Mouse (Mus musculus) CH12.LX (cell line): ENCODE data around the gene Nom1. TPM values are rescaled to one million over a fixed set of nuclear protein-coding genes. Genes with fewer than 3 reads are reported as not detected.

Experiments used
- DNase-seq: peaks from one replicate; pipeline ENCODE4 v3.0.0-alpha.2; 2013; ENCODE audit errors: extremely low read depth
- H3K27ac ChIP-seq: 2 replicates; pipeline ENCODE4 v1.5.1; 2012; ENCODE audit warnings: low read depth, mild to moderate bottlenecking, control low read depth, moderate library complexity; ENCODE audit not compliant: insufficient read depth
- H3K27me3 ChIP-seq: replicated peaks from 2 replicates; pipeline ENCODE3; 2012; ENCODE audit warnings: inconsistent platforms
- H3K36me3 ChIP-seq, 2 experiments: replicated peaks in 1 of 2; 2 replicates each; pipeline versions ENCODE3 to v1.6.1; 2012; ENCODE audit warnings: inconsistent platforms in 1 of 2, low read length in 1 of 2, mild to moderate bottlenecking in 1 of 2, mixed read lengths in 1 of 2, moderate library complexity in 1 of 2; ENCODE audit not compliant: control insufficient read depth in 1 of 2, insufficient read depth in 1 of 2
- H3K4me1 ChIP-seq, 2 experiments: 2 replicates each; pipeline ENCODE4 v1.6.1; 2012; ENCODE audit warnings: inconsistent platforms in 1 of 2, moderate library complexity in 1 of 2; ENCODE audit not compliant: insufficient read depth in 2 of 2, control insufficient read depth in 1 of 2
- H3K4me2 ChIP-seq: 2 replicates; pipeline ENCODE4 v1.6.1; 2012; ENCODE audit warnings: low read depth, mild to moderate bottlenecking, control low read depth; ENCODE audit not compliant: poor library complexity, insufficient read depth, severe bottlenecking
- H3K4me3 ChIP-seq, 3 experiments: fragments of 150-350 bp in 1 of 3; sonication (generic) in 1 of 3; replicated peaks in 1 of 3; 2 replicates each; pipeline versions ENCODE3 to v1.5.1; 2011 to 2012; ENCODE audit warnings: low read depth in 2 of 3, low read length in 2 of 3, mild to moderate bottlenecking in 2 of 3, moderate library complexity in 2 of 3, control low read depth in 1 of 3, improper control_type of control experiment in 1 of 3, inconsistent platforms in 1 of 3, mixed read lengths in 1 of 3; ENCODE audit not compliant: poor library complexity in 1 of 3
- H3K79me2 ChIP-seq: replicated peaks from 2 replicates; pipeline ENCODE4 v1.6.1; 2012; ENCODE audit warnings: mild to moderate bottlenecking, moderate library complexity; ENCODE audit not compliant: control insufficient read depth, poor library complexity, insufficient read depth, severe bottlenecking; ENCODE audit errors: extremely low read depth
- H3K9ac ChIP-seq: 2 replicates; pipeline ENCODE4 v1.6.1; 2012; ENCODE audit warnings: low read depth, mild to moderate bottlenecking, control low read depth, moderate library complexity; ENCODE audit not compliant: insufficient read depth
- H3K9me3 ChIP-seq: replicated peaks from 2 replicates; pipeline ENCODE3; 2012; ENCODE audit warnings: low read length, inconsistent platforms, mixed read lengths
- BHLHE40 ChIP-seq: IDR thresholded peaks from 2 replicates; pipeline ENCODE4 v1.6.1; 2011; ENCODE audit warnings: mild to moderate bottlenecking, low read depth, low read length, improper control_type of control experiment
- CHD1 ChIP-seq: IDR thresholded peaks from 2 replicates; pipeline ENCODE4 v1.6.1; 2012; ENCODE audit warnings: low read depth, low read length, improper control_type of control experiment, inconsistent platforms
- CHD2 ChIP-seq: IDR thresholded peaks from 2 replicates; pipeline ENCODE4 v1.6.1; 2011; ENCODE audit warnings: low read length, improper control_type of control experiment
- CTCF ChIP-seq, 2 experiments: IDR thresholded peaks in 1 of 2; conservative IDR thresholded peaks in 1 of 2; 2 replicates each; pipeline ENCODE4 v1.5.1; 2011 to 2012; ENCODE audit warnings: low read depth in 2 of 2, low read length in 2 of 2, improper control_type of control experiment in 1 of 2, inconsistent platforms in 1 of 2, mild to moderate bottlenecking in 1 of 2, moderate library complexity in 1 of 2
- E2F4 ChIP-seq: IDR thresholded peaks from 2 replicates; pipeline ENCODE4 v1.6.1; 2011; ENCODE audit warnings: low read depth, low read length, improper control_type of control experiment; ENCODE audit not compliant: insufficient replicate concordance
- ELF1 ChIP-seq: IDR thresholded peaks from 2 replicates; pipeline ENCODE4 v1.6.1; 2014; ENCODE audit warnings: low read depth, mild to moderate bottlenecking, inconsistent platforms, low read length, improper control_type of control experiment
- EP300 ChIP-seq: IDR thresholded peaks from 2 replicates; pipeline ENCODE4 v1.6.1; 2011; ENCODE audit warnings: low read length, improper control_type of control experiment
- ETS1 ChIP-seq: conservative IDR thresholded peaks from 2 replicates; pipeline ENCODE4 v1.6.1; 2012; ENCODE audit warnings: low read depth, mild to moderate bottlenecking, inconsistent platforms, low read length, improper control_type of control experiment, moderate library complexity
- GABPA ChIP-seq: IDR thresholded peaks from 2 replicates; pipeline ENCODE4 v1.6.1; 2012; ENCODE audit warnings: low read depth, low read length, improper control_type of control experiment, inconsistent platforms; ENCODE audit not compliant: insufficient replicate concordance
- HCFC1 ChIP-seq: IDR thresholded peaks from 2 replicates; pipeline ENCODE4 v1.6.1; 2012; ENCODE audit warnings: low read depth, mild to moderate bottlenecking, inconsistent platforms, low read length, improper control_type of control experiment
- IRF4 ChIP-seq: IDR thresholded peaks from 2 replicates; pipeline ENCODE4 v1.6.1; 2014; ENCODE audit warnings: low read depth, mild to moderate bottlenecking, inconsistent platforms, low read length, improper control_type of control experiment
- JUN ChIP-seq: IDR thresholded peaks from 2 replicates; pipeline ENCODE4 v1.6.1; 2011; ENCODE audit warnings: low read depth, mild to moderate bottlenecking, low read length, improper control_type of control experiment, moderate library complexity; ENCODE audit not compliant: insufficient read depth
- JUND ChIP-seq: conservative IDR thresholded peaks from 2 replicates; pipeline ENCODE4 v1.6.1; 2011; ENCODE audit warnings: low read depth, low read length, improper control_type of control experiment
- KAT2A ChIP-seq: IDR thresholded peaks from 2 replicates; pipeline ENCODE4 v1.6.1; 2012; ENCODE audit warnings: low read length, improper control_type of control experiment, inconsistent platforms; ENCODE audit not compliant: insufficient replicate concordance
- MAFK ChIP-seq: IDR thresholded peaks from 2 replicates; pipeline ENCODE4 v1.6.1; 2011; ENCODE audit warnings: low read length, improper control_type of control experiment; ENCODE audit not compliant: insufficient replicate concordance
- MAX ChIP-seq: IDR thresholded peaks from 2 replicates; pipeline ENCODE4 v1.6.1; 2011; ENCODE audit warnings: low read length, improper control_type of control experiment
- MAZ ChIP-seq: IDR thresholded peaks from 2 replicates; pipeline ENCODE4 v1.6.1; 2012; ENCODE audit warnings: low read depth, mild to moderate bottlenecking, inconsistent platforms, low read length, improper control_type of control experiment, moderate library complexity
- MEF2A ChIP-seq: IDR thresholded peaks from 2 replicates; pipeline ENCODE4 v1.6.1; 2014; ENCODE audit warnings: low read depth, mild to moderate bottlenecking, inconsistent platforms, low read length, improper control_type of control experiment, borderline replicate concordance
- MXI1 ChIP-seq: IDR thresholded peaks from 2 replicates; pipeline ENCODE4 v1.6.1; 2011; ENCODE audit warnings: mild to moderate bottlenecking, low read depth, low read length, improper control_type of control experiment
- MYC ChIP-seq: IDR thresholded peaks from 2 replicates; pipeline ENCODE4 v1.6.1; 2011; ENCODE audit warnings: low read depth, mild to moderate bottlenecking, improper control_type of control experiment, low read length
- NELFE ChIP-seq: IDR thresholded peaks from 2 replicates; pipeline ENCODE4 v1.6.1; 2011; ENCODE audit warnings: low read depth, low read length, improper control_type of control experiment
- NRF1 ChIP-seq: IDR thresholded peaks from 2 replicates; pipeline ENCODE4 v1.6.1; 2014; ENCODE audit warnings: low read depth, mild to moderate bottlenecking, inconsistent platforms, low read length, improper control_type of control experiment, moderate library complexity
- PAX5 ChIP-seq: IDR thresholded peaks from 2 replicates; pipeline ENCODE4 v1.6.1; 2012; ENCODE audit warnings: low read length, inconsistent platforms, mixed read lengths
- POLR2A ChIP-seq: IDR thresholded peaks from 2 replicates; pipeline ENCODE4 v1.6.1; 2011; ENCODE audit warnings: low read depth, mild to moderate bottlenecking, improper control_type of control experiment, low read length
- POLR2AphosphoS2 ChIP-seq: IDR thresholded peaks from 2 replicates; pipeline ENCODE4 v1.6.1; 2011; ENCODE audit warnings: low read depth, low read length, improper control_type of control experiment
- RAD21 ChIP-seq: IDR thresholded peaks from 2 replicates; pipeline ENCODE4 v1.6.1; 2011; ENCODE audit warnings: low read depth, mild to moderate bottlenecking, low read length, improper control_type of control experiment, moderate library complexity
- RCOR1 ChIP-seq: conservative IDR thresholded peaks from 2 replicates; pipeline ENCODE4 v1.6.1; 2012; ENCODE audit warnings: low read depth, mild to moderate bottlenecking, inconsistent platforms, low read length, improper control_type of control experiment
- SIN3A ChIP-seq: IDR thresholded peaks from 2 replicates; pipeline ENCODE4 v1.6.1; 2012; ENCODE audit warnings: low read length, improper control_type of control experiment, inconsistent platforms
- SMC3 ChIP-seq: IDR thresholded peaks from 2 replicates; pipeline ENCODE4 v1.6.1; 2011; ENCODE audit warnings: low read depth, low read length, improper control_type of control experiment
- TBP ChIP-seq: conservative IDR thresholded peaks from 2 replicates; pipeline ENCODE4 v1.6.1; 2011; ENCODE audit warnings: low read depth, low read length, improper control_type of control experiment
- TCF12 ChIP-seq: IDR thresholded peaks from 2 replicates; pipeline ENCODE4 v1.6.1; 2014; ENCODE audit warnings: low read depth, mild to moderate bottlenecking, inconsistent platforms, low read length, improper control_type of control experiment
- UBTF ChIP-seq: IDR thresholded peaks from 2 replicates; pipeline ENCODE4 v1.6.1; 2012; ENCODE audit warnings: low read depth, mild to moderate bottlenecking, inconsistent platforms, low read length, improper control_type of control experiment, moderate library complexity
- USF1 ChIP-seq: IDR thresholded peaks from 2 replicates; pipeline ENCODE4 v1.6.1; 2014; ENCODE audit warnings: low read depth, mild to moderate bottlenecking, inconsistent platforms, low read length, improper control_type of control experiment
- USF2 ChIP-seq: conservative IDR thresholded peaks from 2 replicates; pipeline ENCODE4 v1.6.1; 2011; ENCODE audit warnings: low read depth, low read length, improper control_type of control experiment
- ZC3H11A ChIP-seq: IDR thresholded peaks from 2 replicates; pipeline ENCODE4 v1.6.1; 2012; ENCODE audit warnings: low read depth, mild to moderate bottlenecking, inconsistent platforms, low read length, improper control_type of control experiment
- ZKSCAN1 ChIP-seq: IDR thresholded peaks from 2 replicates; pipeline ENCODE4 v1.6.1; 2012; ENCODE audit warnings: low read depth, inconsistent platforms, low read length, improper control_type of control experiment, borderline replicate concordance
- ZMIZ1 ChIP-seq: IDR thresholded peaks from 2 replicates; pipeline ENCODE4 v1.6.1; 2012; ENCODE audit warnings: low read depth, mild to moderate bottlenecking, inconsistent platforms, low read length, improper control_type of control experiment
- ZNF384 ChIP-seq: IDR thresholded peaks from 2 replicates; pipeline ENCODE4 v1.6.1; 2012; ENCODE audit warnings: low read depth, low read length, improper control_type of control experiment, inconsistent platforms
- dilution Hi-C: fragments of 300-500 bp; cut with MboI; formaldehyde crosslinking; loops from 2 replicates; pipeline ENCODE4 v1.14.3; 2020; ENCODE audit warnings: low sequenced_read_pairs; ENCODE audit not compliant: extremely low pct_unique_long_range_greater_than_20kb, extremely low pct_ligation_motif_present
- in situ Hi-C: fragments of 300-500 bp; cut with MboI; formaldehyde crosslinking; loops from 3 replicates; pipeline ENCODE4 v1.14.3; 2019; ENCODE audit warnings: low sequenced_read_pairs, low pct_ligation_motif_present, low pct_unique_long_range_greater_than_20kb, mixed read lengths
- polyA plus RNA-seq: library from polyadenylated mRNA; unstranded; fragments of >175 nt; gene quantifications from 2 replicates; pipeline ENCODE4 v1.2.1, GENCODE M21; 2012; ENCODE audit warnings: low read depth; ENCODE audit not compliant: insufficient read length
- total RNA-seq, 2 experiments: library from RNA; depleted of rRNA; stranded (reverse); fragments of 300-350 nt in 1 of 2; fragments of >200 nt in 1 of 2; gene quantifications; 2 replicates each; pipeline ENCODE4 v1.2.3; 2012 to 2014

Gene Nom1
- total RNA-seq (2012; rRNA removed) (23.7 and 38.4 TPM in 2 replicates), total RNA-seq (2014; rRNA removed) (30.6 and 36.3 TPM in 2 replicates), polyA plus RNA-seq (28.6 and 33.1 TPM in 2 replicates)

GRCm38 (mm10) chr5:29434228-29434871 lies at the start of gene Nom1:
TSS of gene Nom1 (plus strand) at chr5:29434664.
- H3K27ac ChIP-seq: no peak within 1 kb of the TSS
- in situ Hi-C loops: no loop called here

GRCm38 (mm10) chr5:29387591-29387990 lies 46.9 kb upstream of the Nom1 start:
- H3K27ac ChIP-seq: no peak overlapping the region
- in situ Hi-C loops (loop anchor here (5.0 kb wide), 1 partner anchor 300 kb away; no protein-coding TSS in a partner anchor), dilution Hi-C loops (no loop called here)
- TF ChIP-seq BHLHE40 (no peak), GABPA (no peak), TBP (no peak), PAX5 (no peak), IRF4 (no peak), POLR2A (no peak), NRF1 (no peak), MXI1 (no peak)
- H3K9me3 ChIP-seq: no peaks in the 10 kb centered on the region
- H3K79me2 ChIP-seq: no peaks in the 10 kb centered on the region
- no peaks in the 10 kb centered on the region for H3K27me3 ChIP-seq
- H3K4me2 ChIP-seq: no peak overlapping the region
- no peaks in the 10 kb centered on the region for H3K36me3 ChIP-seq
- no peak for DNase-seq
- H3K9ac ChIP-seq: no peak overlapping the region
- peaks cover 0 to 2% of the 10 kb centered on the region in 2 experiments; a peak in 1 of 4 replicates for H3K4me1 ChIP-seq
- H3K4me3 ChIP-seq: no peak overlapping the region

More at GRCm38 (mm10) chr5:29434228-29434871, at the start of gene Nom1:
- TF ChIP-seq ELF1 (peak; percentile 95), JUND (no peak), RCOR1 (0 out of 2 replicates have a peak, but pooled peaks have one; percentile 50), ZC3H11A (no peak), GABPA (no peak), CHD2 (peak; percentile 48; the same call in 1 of the 2 replicates), TBP (peak; percentile 85), ZKSCAN1 (no peak), IRF4 (peak; percentile 31; the same call in 1 of the 2 replicates), SMC3 (no peak), CHD1 (peak; percentile 86), E2F4 (no peak), ZNF384 (peak; percentile 77), RAD21 (no peak), POLR2AphosphoS2 (peak; percentile 51; the same call in 1 of the 2 replicates), MAFK (peak; percentile 25; the same call in 1 of the 2 replicates), POLR2A (peak; percentile 94; the same call in 1 of the 2 replicates), MEF2A (peak; percentile 44; the same call in 1 of the 2 replicates), MAX (peak; percentile 82), HCFC1 (peak; percentile 86), USF1 (no peak), PAX5 (no peak), TCF12 (peak; percentile 87), NELFE (peak; percentile 88), EP300 (0 out of 2 replicates have a peak, but pooled peaks have one; percentile 18), KAT2A (peak; percentile 72; the same call in 1 of the 2 replicates), MYC (peak; percentile 89), USF2 (no peak), CTCF (conservative IDR thresholded peaks at IDR 0.05 in 1 of 2, IDR thresholded peaks at IDR 0.05 in 1 of 2; ENCODE audit: low read depth in 2 of 2, low read length in 2 of 2) (no peak), UBTF (no peak), JUN (no peak), MAZ (0 out of 2 replicates have a peak, but pooled peaks have one; percentile 41), ETS1 (no peak), ZMIZ1 (peak; percentile 62), SIN3A (peak; percentile 94), MXI1 (peak; percentile 96), NRF1 (no peak; the same call in 1 of the 2 replicates), BHLHE40 (no peak)
- TF ChIP-seq, all 38 proteins: peak for 22
- DNase-seq: peak; percentile 93
- Histone ChIP-seq H3K9me3 (no peaks in the 10 kb centered on the region), H3K4me1 (peaks cover 2 to 39% of the 10 kb centered on the region in 2 experiments), H3K36me3 (peaks cover 23 to 38% of the 10 kb centered on the region in 2 experiments), H3K27me3 (peaks cover 6% of the 10 kb centered on the region), H3K9ac (peak within 1 kb of the TSS; percentile 81), H3K79me2 (peaks cover 32% of the 10 kb centered on the region), H3K4me2 (peak within 1 kb of the TSS; percentile 69), H3K4me3 (peak within 1 kb of the TSS; percentile 86 to 94 (median 88))
- dilution Hi-C loops: no loop called here
